Mouse (Mus musculus) erythroblast, embryonic 14.5 days (primary cell): ENCODE data around the gene P4ha2. TPM values are rescaled to one million over a fixed set of nuclear protein-coding genes. Genes with fewer than 3 reads are reported as not detected.
A peak's percentile ranks its signal among the peaks of the same experiment; 100 is the strongest.

ENCODE experiments used
- H3K27me3 ChIP-seq: 2 replicates; pipeline ENCODE4 v1.6.1; 2012; ENCODE audit warnings: inconsistent platforms; ENCODE audit not compliant: control insufficient read depth
- H3K36me3 ChIP-seq: 2 replicates; pipeline ENCODE4 v1.6.1; 2012; ENCODE audit warnings: mild to moderate bottlenecking, inconsistent platforms; ENCODE audit not compliant: control insufficient read depth
- H3K4me1 ChIP-seq: 2 replicates; pipeline ENCODE4 v1.6.1; 2012; ENCODE audit warnings: inconsistent platforms; ENCODE audit not compliant: control insufficient read depth
- H3K4me3 ChIP-seq: replicated peaks from 2 replicates; pipeline ENCODE3; 2012; ENCODE audit warnings: moderate library complexity, mild to moderate bottlenecking, inconsistent platforms
- H3K9me3 ChIP-seq: 2 replicates; pipeline ENCODE4 v1.6.1; 2012; ENCODE audit warnings: low read length, inconsistent platforms, mixed read lengths; ENCODE audit not compliant: control insufficient read depth
- GATA1 ChIP-seq: IDR thresholded peaks from 2 replicates; pipeline ENCODE4 v1.6.1; 2012; ENCODE audit warnings: low read length, inconsistent platforms, mixed read lengths
- TAL1 ChIP-seq: IDR thresholded peaks from 3 replicates; pipeline ENCODE4 v1.6.1; 2012; ENCODE audit warnings: low read length, inconsistent platforms, mixed read lengths
- polyA plus RNA-seq: library from polyadenylated mRNA; stranded (reverse); fragments of >175 nt; gene quantifications from 2 replicates; pipeline ENCODE4 v1.2.3, GENCODE M21; 2012

Gene P4ha2
- polyA plus RNA-seq, 1 experiment = not detected

- Histone ChIP-seq H3K9me3 (no peaks in the 10 kb centered on the region), H3K36me3 (no peaks in the 10 kb centered on the region), H3K4me1 (no peaks in the 10 kb centered on the region), H3K4me3 (no peak overlapping the region), H3K27me3 (no peaks in the 10 kb centered on the region)
- TF ChIP-seq TAL1 = no peak
- TF ChIP-seq GATA1 = no peak
Measured at GRCm38 (mm10) chr11:54119740-54120360, 20.0 kb downstream of the P4ha2 start.

DNA sequence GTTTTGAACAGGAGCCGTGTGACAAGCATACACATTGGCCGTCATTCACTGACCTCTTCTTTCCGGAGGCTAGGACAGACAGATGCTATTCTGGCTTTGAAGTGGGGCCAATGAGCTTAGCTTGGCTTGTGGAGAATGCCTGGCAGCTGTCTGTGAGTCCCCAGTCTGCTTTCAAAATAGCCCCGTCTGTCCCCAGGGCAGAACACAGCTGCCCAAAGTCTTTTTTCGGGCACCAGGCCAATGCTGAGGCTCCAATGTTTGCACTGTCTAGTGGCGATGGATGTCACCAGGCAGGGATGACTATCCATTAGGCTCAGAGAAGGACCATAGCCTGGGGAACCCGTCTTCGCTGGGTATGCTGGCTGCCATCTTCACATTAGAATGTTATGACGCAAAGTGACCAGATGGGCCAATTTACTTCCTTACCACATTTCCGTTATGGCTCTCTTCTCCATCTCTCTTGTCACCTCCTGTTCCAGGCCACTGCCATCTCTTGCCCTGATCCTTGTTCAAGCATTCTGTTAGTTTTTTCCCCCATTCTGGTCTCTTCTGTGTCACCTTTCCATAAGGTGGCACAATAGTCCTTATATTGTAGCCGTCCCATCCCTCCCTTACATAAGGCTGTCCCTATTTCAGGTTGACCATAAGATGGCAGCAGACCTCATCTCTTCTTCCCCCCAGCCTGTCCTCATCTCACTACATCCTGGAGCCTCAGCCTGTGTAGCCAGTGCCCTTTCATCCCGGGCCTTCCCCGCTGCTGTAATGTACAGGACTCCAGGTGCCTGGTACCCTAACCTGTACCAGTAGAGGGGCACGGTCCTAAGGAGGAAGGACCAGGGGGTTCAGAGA, 22.7 kb downstream of the P4ha2 start:
- TF ChIP-seq GATA1 = no peak
- TF ChIP-seq TAL1 = no peak
- Histone ChIP-seq H3K4me1 (peaks cover 8% of the 10 kb centered on the region), H3K27me3 (no peaks in the 10 kb centered on the region), H3K4me3 (no peak overlapping the region), H3K36me3 (no peaks in the 10 kb centered on the region), H3K9me3 (no peaks in the 10 kb centered on the region)

DNA sequence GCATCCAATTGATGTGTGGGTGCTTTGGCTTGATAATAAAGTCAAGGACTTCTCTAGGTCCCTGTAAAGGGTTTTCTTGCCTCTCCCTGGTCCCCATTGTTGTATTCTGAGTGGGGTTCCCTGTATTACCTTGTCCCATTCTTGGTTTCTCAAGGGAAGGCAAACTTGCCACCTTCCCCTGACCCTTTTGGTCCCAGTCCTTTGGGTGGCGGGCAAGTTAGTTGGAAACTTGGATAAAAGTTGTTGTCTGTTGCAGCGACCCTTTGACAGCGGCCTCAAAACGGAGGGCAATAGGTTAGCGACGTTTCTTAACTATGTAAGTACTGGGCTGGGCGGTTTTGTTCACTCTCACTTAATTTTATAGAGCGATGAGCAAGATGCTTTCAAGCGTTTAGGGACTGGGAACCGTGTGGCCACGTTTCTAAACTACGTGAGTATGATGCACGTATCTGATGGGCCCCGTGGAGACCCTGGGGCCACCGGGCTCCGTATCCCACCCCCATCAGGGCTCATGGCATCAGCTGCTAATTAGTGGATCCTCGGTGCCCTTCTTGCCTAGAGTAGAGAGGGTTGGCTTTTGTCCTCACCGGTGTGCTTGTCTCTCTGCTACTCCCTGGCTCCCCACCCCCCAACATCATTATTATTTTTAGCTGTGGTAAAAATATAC, 26.2 kb downstream of the P4ha2 start:
- Histone ChIP-seq H3K36me3 (no peaks in the 10 kb centered on the region), H3K4me3 (no peak overlapping the region), H3K4me1 (peaks cover 8% of the 10 kb centered on the region), H3K27me3 (no peaks in the 10 kb centered on the region), H3K9me3 (no peaks in the 10 kb centered on the region)
- TF ChIP-seq GATA1 (no peak), TAL1 (no peak)

- TF ChIP-seq GATA1 (no peak), TAL1 (no peak)
- H3K36me3 ChIP-seq = no peaks in the 10 kb centered on the region
- peak overlapping the region; percentile 26 for H3K4me3 ChIP-seq
- H3K9me3 ChIP-seq = no peaks in the 10 kb centered on the region
- H3K27me3 ChIP-seq = no peaks in the 10 kb centered on the region
- H3K4me1 ChIP-seq = peaks cover 8% of the 10 kb centered on the region
Measured at GRCm38 (mm10) chr11:54126654-54127374, 26.9 kb downstream of the P4ha2 start.

DNA sequence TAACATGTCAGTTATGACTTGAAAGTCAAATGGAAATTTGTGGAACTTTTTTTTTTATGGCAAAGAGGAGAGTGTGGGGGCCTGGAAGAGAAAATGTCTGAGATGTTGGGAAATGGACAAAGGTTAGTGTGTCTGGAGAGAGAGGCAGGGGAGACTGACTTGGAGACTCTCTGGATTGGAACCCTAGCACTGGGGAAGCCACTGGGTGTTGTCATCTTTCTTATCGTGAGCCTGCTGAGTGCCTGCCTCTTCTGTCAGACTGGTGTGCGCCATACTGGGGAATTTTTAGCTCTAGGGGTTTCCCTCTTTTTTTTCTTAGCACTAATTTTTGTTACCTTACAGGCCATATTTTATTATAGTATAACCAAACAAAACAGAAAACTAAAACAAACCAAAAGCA, 27.5 kb downstream of the P4ha2 start:
- TF ChIP-seq GATA1 (no peak), TAL1 (no peak)
- no peak overlapping the region for H3K4me3 ChIP-seq
- no peaks in the 10 kb centered on the region for H3K36me3 ChIP-seq
- H3K9me3 ChIP-seq = no peaks in the 10 kb centered on the region
- peaks cover 8% of the 10 kb centered on the region for H3K4me1 ChIP-seq
- H3K27me3 ChIP-seq = no peaks in the 10 kb centered on the region

GRCm38 (mm10) chr11:54129955-54130354, 30.1 kb downstream of the P4ha2 start:
- Histone ChIP-seq H3K4me3 (no peak overlapping the region), H3K4me1 (peaks cover 9% of the 10 kb centered on the region), H3K27me3 (no peaks in the 10 kb centered on the region), H3K9me3 (no peaks in the 10 kb centered on the region), H3K36me3 (no peaks in the 10 kb centered on the region)
- TF ChIP-seq TAL1 (no peak), GATA1 (no peak)

GRCm38 (mm10) chr11:54130721-54131120, 30.8 kb downstream of the P4ha2 start:
- Histone ChIP-seq H3K4me1 (peaks cover 10% of the 10 kb centered on the region), H3K4me3 (no peak overlapping the region), H3K27me3 (no peaks in the 10 kb centered on the region), H3K36me3 (no peaks in the 10 kb centered on the region), H3K9me3 (no peaks in the 10 kb centered on the region)
- TF ChIP-seq TAL1 (no peak), GATA1 (no peak)

- Histone ChIP-seq H3K4me3 (no peak overlapping the region), H3K9me3 (no peaks in the 10 kb centered on the region), H3K36me3 (no peaks in the 10 kb centered on the region), H3K4me1 (peaks cover 3% of the 10 kb centered on the region), H3K27me3 (no peaks in the 10 kb centered on the region)
- TF ChIP-seq GATA1 (no peak), TAL1 (no peak)
Measured at GRCm38 (mm10) chr11:54132290-54132689, 32.4 kb downstream of the P4ha2 start.
